Mouse (Mus musculus) ES-Bruce4 (cell line): Measurements from ENCODE around the gene Ncbp2.

Source experiments
- CTCF ChIP-seq: IDR thresholded peaks from one replicate; pipeline ENCODE4 v1.8.1; 2011; ENCODE audit warnings: low read depth, low read length
- EP300 ChIP-seq: IDR thresholded peaks from 2 replicates; pipeline ENCODE4 v1.6.1; 2011; ENCODE audit warnings: low read depth, low read length; ENCODE audit not compliant: insufficient read depth
- POLR2A ChIP-seq: IDR thresholded peaks from one replicate; pipeline ENCODE4 v1.8.1; 2011; ENCODE audit warnings: low read length; ENCODE audit not compliant: insufficient read depth

GRCm38 (mm10) chr16:31992039-31992438 lies 43.7 kb downstream of the Ncbp2 start:
- TF ChIP-seq CTCF = peak; percentile 67
- TF ChIP-seq POLR2A = no peak
- no peak for TF ChIP-seq EP300
